In genomic region chr13:106893196-106893595, GRCm38 (mm10) we compare ENCODE assay signal across 13 mouse cellular contexts. TPM values are rescaled to one million over a fixed set of nuclear protein-coding genes. Genes with fewer than 3 reads are reported as not detected.
A peak's percentile ranks its signal among the peaks of the same experiment; 100 is the strongest.
DNase-seq lines count a peak whose midpoint lies in the region; ATAC-seq and TF ChIP-seq lines count a peak whose summit lies in the region.
"Had no signal": no experiment of that assay in that cellular context is flagged by ENCODE, and none has a peak within 500 bp of the region (broad histone marks: within the 10 kb centered on the region; RNA-seq: fewer than 3 reads in every experiment).

No protein-coding gene starts in this region.

- H3K4me1 ChIP-seq in kidney, embryonic 15.5 days = no peaks in the 10 kb centered on the region

- H3K9me3 ChIP-seq in kidney, embryonic 15.5 days (replicated peaks) = no peaks in the 10 kb centered on the region
- H3K9me3 ChIP-seq: heart, embryonic 13.5 days had no signal

- ATAC-seq in kidney, embryonic 15.5 days (replicated peaks; ENCODE audit: low FRiP score) = peak; percentile 92
- ATAC-seq in erythroid progenitor cell, adult 5-6 weeks (replicated peaks; ENCODE audit: low FRiP score, poor library complexity, severe bottlenecking) = peak; percentile 98
- ATAC-seq in megakaryocyte progenitor cell, adult 5-6 weeks (replicated peaks; ENCODE audit: poor library complexity) = peak; percentile 99

- H3K36me3 ChIP-seq in kidney, embryonic 15.5 days = peaks cover 40% of the 10 kb centered on the region

- no peak overlapping the region for H3K4me2 ChIP-seq in kidney, embryonic 15.5 days
- H3K4me2 ChIP-seq: heart, embryonic 13.5 days; lung, embryonic 14.5 days had no signal

- 81% methylated on average over 9 of the region's 9 CpGs for WGBS in kidney, embryonic 15.5 days

- H3K4me3 ChIP-seq in kidney, embryonic 15.5 days (replicated peaks) = no peak overlapping the region
- H3K4me3 ChIP-seq: heart, embryonic 13.5 days had no signal

- no peak for TF ChIP-seq POLR2A in brain, embryonic 14.5 days (IDR thresholded peaks at IDR 0.05; ENCODE audit: borderline replicate concordance, extremely low read depth, insufficient read depth, insufficient read length, poor library complexity, severe bottlenecking)

- H3K27ac ChIP-seq in kidney, embryonic 15.5 days = no peak overlapping the region
- H3K27ac ChIP-seq: heart, embryonic 13.5 days had no signal

- H3K9ac ChIP-seq in kidney, embryonic 15.5 days = no peak overlapping the region
- H3K9ac ChIP-seq: heart, embryonic 13.5 days; lung, embryonic 14.5 days had no signal

- no peaks in the 10 kb centered on the region for H3K27me3 ChIP-seq in kidney, embryonic 15.5 days
- H3K27me3 ChIP-seq: CH12.LX; heart, embryonic 13.5 days had no signal

- DNase-seq in kidney, postnatal 14 days = no peak
- peak; percentile 13 for DNase-seq in brain, embryonic 14.5 days (ENCODE audit: low read depth)
- DNase-seq in urinary bladder, postnatal 14 days (ENCODE audit: low spot score) = no peak
- no peak for DNase-seq in Muller cell, postnatal 12 days (ENCODE audit: inconsistent ontology term)
- DNase-seq in urinary bladder, postnatal 25 days (ENCODE audit: low spot score) = no peak
- DNase-seq: cerebellum, postnatal 25 days; lung, embryonic 14.5 days; thymus, postnatal 14 days had no signal

- TF ChIP-seq CTCF in brain, embryonic 14.5 days (IDR thresholded peaks at IDR 0.05; ENCODE audit: borderline replicate concordance, extremely low read depth, insufficient read depth, insufficient read length) = no peak

RNA-seq across cellular contexts. Expression of gene Ipo11, which starts 43.6 kb away (rescaled TPM):
- polyA plus RNA-seq in kidney, embryonic 15.5 days (2015; fragmentation: Nextera tagmentation; extraction: Ambion mirVana) = 76.8 and 78.5 TPM in 2 replicates
- polyA plus RNA-seq in brain, embryonic 14.5 days (2012; rRNA removed) = 39.7 and 40.4 TPM in 2 replicates
- 35.0 and 48.6 TPM in 2 replicates for total RNA-seq in erythroid progenitor cell, adult 5-6 weeks (2015; ENCODE audit: low replicate concordance)
- total RNA-seq in erythroid progenitor cell, adult 5-6 weeks (2017; ENCODE audit: low replicate concordance) = 50.1 and 69.7 TPM in 2 replicates
- total RNA-seq in megakaryocyte progenitor cell, adult 5-6 weeks (2015) = 52.5 and 63.5 TPM in 2 replicates
- total RNA-seq in megakaryocyte progenitor cell, adult 5-6 weeks (2017) = 34.2 and 39.8 TPM in 2 replicates

RNA-seq across cellular contexts. Expression of gene Dimt1, which starts 53.7 kb away (rescaled TPM):
- 42.3 and 45.9 TPM in 2 replicates for polyA plus RNA-seq in kidney, embryonic 15.5 days (2015; fragmentation: Nextera tagmentation; extraction: Ambion mirVana)
- polyA plus RNA-seq in brain, embryonic 14.5 days (2012; rRNA removed) = 24.9 and 37.5 TPM in 2 replicates
- total RNA-seq in erythroid progenitor cell, adult 5-6 weeks (2015; ENCODE audit: low replicate concordance) = 6.5 and 9.2 TPM in 2 replicates
- total RNA-seq in erythroid progenitor cell, adult 5-6 weeks (2017; ENCODE audit: low replicate concordance) = 4.2 and 6.7 TPM in 2 replicates
- total RNA-seq in megakaryocyte progenitor cell, adult 5-6 weeks (2015) = 30.7 and 34.6 TPM in 2 replicates
- total RNA-seq in megakaryocyte progenitor cell, adult 5-6 weeks (2017) = 11.5 and 32.2 TPM in 2 replicates
